Mouse (Mus musculus): ENCODE results near the gene Olfr204. TPM values are rescaled to one million over a fixed set of nuclear protein-coding genes. Genes with fewer than 3 reads are reported as not detected.

The Olfr204 gene
- polyA plus RNA-seq, 1 experiment, result not detected

Other genes with a start within 250 kb of the Olfr204 start
- not detected in 2 replicates for gene Olfr190, start 240.2 kb downstream of the Olfr204 start, polyA plus RNA-seq (2012; ENCODE audit: insufficient read depth, low replicate concordance)
- not detected in 2 replicates for gene Olfr191, start 228.4 kb downstream of the Olfr204 start, polyA plus RNA-seq (2012; ENCODE audit: insufficient read depth, low replicate concordance)
- gene Olfr193, start 206.4 kb downstream of the Olfr204 start, polyA plus RNA-seq (2012; ENCODE audit: insufficient read depth, low replicate concordance), result not detected in 2 replicates
- not detected in 2 replicates for gene Olfr194, start 197.2 kb downstream of the Olfr204 start, polyA plus RNA-seq (2012; ENCODE audit: insufficient read depth, low replicate concordance)
- not detected in 2 replicates for gene Olfr195, start 171.2 kb downstream of the Olfr204 start, polyA plus RNA-seq (2012; ENCODE audit: insufficient read depth, low replicate concordance)
- gene Olfr196, start 147.8 kb downstream of the Olfr204 start, polyA plus RNA-seq (2012; ENCODE audit: insufficient read depth, low replicate concordance), result not detected in 2 replicates
- not detected in 2 replicates for gene Olfr198, start 114.7 kb downstream of the Olfr204 start, polyA plus RNA-seq (2012; ENCODE audit: insufficient read depth, low replicate concordance)
- gene Olfr199, start 98.5 kb downstream of the Olfr204 start, polyA plus RNA-seq (2012; ENCODE audit: insufficient read depth, low replicate concordance), result not detected in 2 replicates
- not detected in 2 replicates for gene Olfr201, start 45.6 kb downstream of the Olfr204 start, polyA plus RNA-seq (2012; ENCODE audit: insufficient read depth, low replicate concordance)
- gene Olfr202, start 31.5 kb downstream of the Olfr204 start, polyA plus RNA-seq (2012; ENCODE audit: insufficient read depth, low replicate concordance), result not detected in 2 replicates
- gene Olfr203, start 19.4 kb downstream of the Olfr204 start, polyA plus RNA-seq (2012; ENCODE audit: insufficient read depth, low replicate concordance), result not detected in 2 replicates
- not detected in 2 replicates for gene Olfr205, start 12.9 kb upstream of the Olfr204 start, polyA plus RNA-seq (2012; ENCODE audit: insufficient read depth, low replicate concordance)
- gene Olfr206, start 31.0 kb upstream of the Olfr204 start, polyA plus RNA-seq (2012; ENCODE audit: insufficient read depth, low replicate concordance), result not detected in 2 replicates
- gene Olfr209, start 45.7 kb upstream of the Olfr204 start, polyA plus RNA-seq (2012; ENCODE audit: insufficient read depth, low replicate concordance), result not detected in 2 replicates
- gene Gabrr3, start 89.1 kb upstream of the Olfr204 start, polyA plus RNA-seq (2012; ENCODE audit: insufficient read depth, low replicate concordance), result not detected in 2 replicates
- 2.3 TPM in 1 of 2 replicates, not detected in the other for gene Riox2, start 153.5 kb upstream of the Olfr204 start, polyA plus RNA-seq (2012; ENCODE audit: insufficient read depth, low replicate concordance)